Mouse (Mus musculus): Measurements from ENCODE around the gene Rab40c. TPM values are rescaled to one million over a fixed set of nuclear protein-coding genes. Genes with fewer than 3 reads are reported as not detected.
"Not testable (repeated sequence)": the region's sequence is repeated elsewhere in the genome, so short reads cannot be mapped to it uniquely, and the experiment has no call there.

Rab40c gene
- total RNA-seq, 2 experiments from 2014 or later: 14.5 to 15.3 TPM

GRCm38 (mm10) chr17:25875171-25876136 lies 44.1 kb downstream of the Rab40c start:
- peak; percentile 89 to 93 for DNase-seq

GRCm38 (mm10) chr17:25874721-25875170 lies 44.8 kb downstream of the Rab40c start, which contains the start of gene Mettl26:
TSS of gene Mettl26 (plus strand) at chr17:25875074.
- peak; percentile 92 to 99 for DNase-seq

GRCm38 (mm10) chr17:25874148-25874720 lies 45.3 kb downstream of the Rab40c start:
- no peak for DNase-seq

DNA sequence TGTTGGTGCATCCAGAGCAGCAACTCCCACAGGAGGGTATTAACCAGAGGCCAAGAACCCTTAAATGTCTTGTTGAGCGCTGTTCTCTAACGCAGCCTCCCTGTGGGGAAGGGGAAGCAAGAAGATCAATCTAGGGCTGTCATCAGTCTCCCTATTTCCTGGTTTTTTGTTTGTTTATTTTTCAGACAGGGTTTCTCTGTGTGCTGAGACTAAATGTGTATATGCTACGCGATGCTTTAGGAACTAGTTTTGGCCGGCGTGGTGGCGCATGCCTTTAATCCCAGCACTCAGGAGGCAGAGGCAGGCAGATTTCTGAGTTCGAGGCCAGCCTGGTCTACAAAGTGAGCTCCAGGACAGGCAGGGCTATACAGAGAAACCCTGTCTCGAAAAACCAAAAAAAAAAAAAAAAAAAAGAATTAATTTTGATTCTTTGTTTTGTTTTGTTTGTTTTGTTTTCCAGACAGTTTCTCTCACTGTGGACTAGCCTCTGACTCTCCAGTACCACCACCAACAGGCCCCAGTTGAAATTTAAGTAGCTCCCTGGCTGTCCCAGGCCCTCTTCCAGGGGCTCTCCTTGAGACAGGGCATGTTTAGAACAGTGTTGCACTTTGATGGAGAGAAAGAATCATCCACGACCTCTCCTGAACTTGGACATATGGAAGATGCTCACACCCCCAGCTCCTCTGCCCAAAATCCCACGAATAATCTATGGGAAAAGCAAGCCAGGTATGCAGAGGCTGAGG lies 46.0 kb downstream of the Rab40c start:
- DNase-seq: no peak

GRCm38 (mm10) chr17:25872676-25873075 lies 46.9 kb downstream of the Rab40c start:
- DNase-seq: no peak

DNA sequence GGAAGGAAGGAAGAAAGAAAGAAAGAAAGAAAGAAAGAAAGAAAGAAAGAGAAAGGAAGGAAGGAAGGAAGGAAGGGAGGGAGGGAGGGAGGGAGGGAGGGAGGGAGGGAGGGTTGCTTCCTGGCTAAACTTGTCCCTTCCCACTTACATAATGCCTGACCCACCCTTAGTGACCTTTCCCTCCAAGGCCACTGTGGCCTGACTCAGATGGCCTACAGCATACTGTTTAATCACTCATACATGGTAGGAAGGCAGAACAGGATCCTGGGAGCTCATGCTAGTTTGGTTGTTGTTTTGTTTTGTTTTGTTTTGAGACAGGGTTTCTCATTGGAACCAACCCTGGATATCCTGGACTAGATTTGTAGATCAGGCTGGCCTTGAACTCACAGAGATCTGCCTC lies 48.0 kb downstream of the Rab40c start:
- DNase-seq: not testable (repeated sequence)

- DNase-seq: no peak
Measured at GRCm38 (mm10) chr17:25869954-25870353, 49.6 kb downstream of the Rab40c start.

DNA sequence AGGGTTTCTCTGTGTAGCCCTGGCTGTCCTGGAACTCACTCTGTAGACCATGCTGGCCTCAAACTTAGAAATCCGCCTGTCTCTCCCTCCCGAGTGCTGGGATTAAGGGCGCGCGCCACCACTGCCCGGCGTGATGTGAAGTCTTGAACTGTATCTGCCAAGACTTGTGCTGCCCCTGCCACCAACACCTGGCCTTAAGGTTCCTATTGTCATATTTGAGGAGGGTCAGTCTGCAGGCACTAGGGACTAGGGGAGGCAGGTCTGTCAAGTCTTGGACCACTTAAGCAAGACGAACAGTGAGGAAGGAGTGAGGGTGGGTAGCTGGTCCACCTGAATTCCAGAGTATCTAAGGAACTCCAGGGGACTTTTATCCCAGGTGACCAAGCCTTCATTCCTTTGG lies 50.0 kb downstream of the Rab40c start:
- DNase-seq: no peak

GRCm38 (mm10) chr17:25868601-25869191 lies 50.8 kb downstream of the Rab40c start, which contains the start of gene Mcrip2:
TSS of gene Mcrip2 (minus strand) at chr17:25868764.
- DNase-seq: peak; percentile 89 to 92

GRCm38 (mm10) chr17:25867836-25868600 lies 51.5 kb downstream of the Rab40c start:
- DNase-seq: peak; percentile 76 to 82

GRCm38 (mm10) chr17:25867509-25867835 lies 52.1 kb downstream of the Rab40c start:
- no peak for DNase-seq

DNA sequence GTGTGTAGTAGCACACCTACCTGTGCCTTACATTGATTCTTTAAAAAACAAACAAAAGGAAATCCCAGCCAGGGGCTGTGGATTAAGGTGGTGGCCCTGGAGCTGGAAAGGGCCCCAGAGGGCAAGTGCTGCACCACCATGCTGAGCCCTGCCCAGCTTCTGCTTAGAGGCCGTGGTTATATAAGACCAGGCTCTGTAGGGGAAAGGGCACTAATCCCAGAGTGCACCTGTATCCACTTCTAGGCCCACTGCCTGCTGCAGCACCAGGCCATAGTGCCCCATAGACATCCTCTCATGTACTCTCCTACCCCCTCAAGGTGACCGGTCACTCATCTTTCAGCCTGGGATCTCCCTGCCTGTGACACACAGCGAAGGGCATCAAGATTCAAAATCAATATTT lies 53.4 kb downstream of the Rab40c start:
- DNase-seq: peak in 1 of 2 experiments; percentile 62

DNA sequence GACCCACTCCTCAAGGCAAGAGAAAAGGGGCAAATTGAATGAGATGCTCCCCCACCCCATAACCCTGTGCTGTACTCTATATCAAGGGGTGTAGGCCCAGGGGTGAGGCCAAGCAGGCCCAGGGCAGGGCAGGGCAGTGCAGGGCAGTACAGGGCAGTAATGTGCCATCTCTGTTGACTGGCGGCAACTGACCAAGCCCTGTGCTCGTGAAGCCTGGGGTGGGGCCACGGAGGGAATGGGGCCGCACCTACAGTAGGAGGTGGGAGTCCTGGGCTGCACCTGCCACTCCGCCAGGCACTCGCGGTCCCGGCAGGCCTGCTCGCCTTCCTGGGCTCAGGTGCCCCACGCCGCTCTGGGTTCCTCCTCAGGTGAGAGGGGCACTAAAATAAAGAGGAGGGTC lies 54.2 kb downstream of the Rab40c start:
- no peak for DNase-seq

DNA sequence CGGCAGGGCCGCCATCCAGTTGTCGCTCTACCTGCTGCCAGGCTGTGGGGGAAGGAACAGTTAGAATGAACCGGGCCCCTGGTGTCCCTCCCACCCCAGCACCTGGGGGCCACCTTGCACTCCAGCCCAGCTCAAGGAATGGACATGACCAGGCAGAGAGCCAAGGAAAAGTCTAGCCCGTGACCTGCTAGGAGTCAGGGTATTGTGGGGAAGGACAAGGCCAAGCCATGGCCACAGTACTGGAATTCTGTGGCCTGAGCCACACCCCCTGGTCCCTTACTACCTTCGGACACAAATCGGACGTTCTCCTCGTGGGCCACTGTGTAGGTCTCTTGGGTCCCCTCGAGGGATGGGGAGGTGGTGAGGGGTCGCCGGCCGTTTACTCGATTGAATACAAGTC lies 55.2 kb downstream of the Rab40c start:
- DNase-seq: no peak

GRCm38 (mm10) chr17:25863681-25864080 lies 55.8 kb downstream of the Rab40c start:
- DNase-seq: no peak

- no peak for DNase-seq
Measured at GRCm38 (mm10) chr17:25861704-25862612, 57.6 kb downstream of the Rab40c start.

- peak; percentile 92 to 95 for DNase-seq
Measured at GRCm38 (mm10) chr17:25860832-25861703, 58.5 kb downstream of the Rab40c start, which contains the start of gene Wdr90. TSS of gene Wdr90 (minus strand) at chr17:25861501.

GRCm38 (mm10) chr17:25860229-25860628 lies 59.3 kb downstream of the Rab40c start:
- DNase-seq: no peak

DNA sequence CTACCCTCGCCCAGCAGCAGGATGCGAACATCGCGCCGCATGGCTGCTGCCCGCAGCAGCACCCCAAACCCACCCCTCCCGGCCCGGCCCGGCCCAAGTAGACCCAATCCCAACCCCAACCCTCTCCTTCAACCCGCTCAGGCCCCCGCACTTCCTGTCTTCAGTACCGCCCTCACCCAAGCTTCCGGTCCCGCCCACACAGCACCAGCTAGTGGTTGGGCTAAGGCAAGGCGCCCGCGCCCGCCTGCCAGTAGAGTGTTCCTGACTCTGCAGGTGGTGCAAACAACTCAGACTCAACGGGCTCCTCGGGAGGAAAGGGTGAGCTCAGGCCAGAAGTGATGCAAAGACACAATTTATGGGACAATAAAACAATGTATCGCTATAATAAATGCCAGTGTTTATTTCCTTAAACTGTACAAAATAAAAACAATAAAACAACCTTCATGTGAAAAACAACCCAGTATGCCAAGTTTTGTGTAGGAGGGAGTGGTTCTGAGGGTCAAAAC lies 75.1 kb downstream of the Rab40c start, which contains the start of gene Rhot2:
Rhot2 (minus strand) TSS at position 456 of the 506 bp plus-strand sequence.
- DNase-seq: peak; percentile 97 to 98

Data from heart, adult 18-20 months (tissue).